Mouse (Mus musculus): Measurements from ENCODE around the gene Ghr.

Ghr gene

GRCm38 (mm10) chr15:3536309-3536900, 46.9 kb downstream of the Ghr start:
- no peak for DNase-seq (ENCODE audit: low read depth, low spot score)

GRCm38 (mm10) chr15:3514027-3514426, 69.3 kb downstream of the Ghr start:
- no peak for DNase-seq (ENCODE audit: low read depth, low spot score)

- no peak for DNase-seq (ENCODE audit: low read depth, low spot score)
Measured at GRCm38 (mm10) chr15:3512380-3512779, 70.9 kb downstream of the Ghr start.

GRCm38 (mm10) chr15:3511639-3512171, 71.6 kb downstream of the Ghr start:
- no peak for DNase-seq (ENCODE audit: low read depth, low spot score)

- DNase-seq (ENCODE audit: low read depth, low spot score), result no peak
Measured at GRCm38 (mm10) chr15:3509089-3509488, 74.2 kb downstream of the Ghr start.

GRCm38 (mm10) chr15:3507329-3507728, 76.0 kb downstream of the Ghr start:
- no peak for DNase-seq (ENCODE audit: low read depth, low spot score)

- no peak for DNase-seq (ENCODE audit: low read depth, low spot score)
Measured at GRCm38 (mm10) chr15:3504700-3505099, 78.6 kb downstream of the Ghr start.

GRCm38 (mm10) chr15:3501683-3502082, 81.6 kb downstream of the Ghr start:
- DNase-seq (ENCODE audit: low read depth, low spot score), result no peak

GRCm38 (mm10) chr15:3499020-3499419, 84.3 kb downstream of the Ghr start:
- DNase-seq (ENCODE audit: low read depth, low spot score), result no peak

GRCm38 (mm10) chr15:3497946-3498580, 85.2 kb downstream of the Ghr start:
- no peak for DNase-seq (ENCODE audit: low read depth, low spot score)

- no peak for DNase-seq (ENCODE audit: low read depth, low spot score)
Measured at GRCm38 (mm10) chr15:3490868-3491267, 92.4 kb downstream of the Ghr start.

GRCm38 (mm10) chr15:3490011-3490410, 93.3 kb downstream of the Ghr start:
- no peak for DNase-seq (ENCODE audit: low read depth, low spot score)

GRCm38 (mm10) chr15:3489180-3489579, 94.1 kb downstream of the Ghr start:
- DNase-seq (ENCODE audit: low read depth, low spot score), result no peak

GRCm38 (mm10) chr15:3488601-3489000, 94.7 kb downstream of the Ghr start:
- DNase-seq (ENCODE audit: low read depth, low spot score), result no peak

GRCm38 (mm10) chr15:3486691-3487090, 96.6 kb downstream of the Ghr start:
- DNase-seq (ENCODE audit: low read depth, low spot score), result no peak

- no peak for DNase-seq (ENCODE audit: low read depth, low spot score)
Measured at GRCm38 (mm10) chr15:3485367-3485766, 97.9 kb downstream of the Ghr start.

GRCm38 (mm10) chr15:3483451-3483850, 99.8 kb downstream of the Ghr start:
- DNase-seq (ENCODE audit: low read depth, low spot score), result no peak

GRCm38 (mm10) chr15:3469230-3469629, 114.1 kb downstream of the Ghr start:
- no peak for DNase-seq (ENCODE audit: low read depth, low spot score)

- DNase-seq (ENCODE audit: low read depth, low spot score), result no peak
Measured at GRCm38 (mm10) chr15:3466608-3467007, 116.7 kb downstream of the Ghr start.

- DNase-seq (ENCODE audit: low read depth, low spot score), result no peak
Measured at GRCm38 (mm10) chr15:3464754-3465153, 118.5 kb downstream of the Ghr start.

- DNase-seq (ENCODE audit: low read depth, low spot score), result no peak
Measured at GRCm38 (mm10) chr15:3456543-3456942, 126.7 kb downstream of the Ghr start.

- no peak for DNase-seq (ENCODE audit: low read depth, low spot score)
Measured at GRCm38 (mm10) chr15:3455572-3455971, 127.7 kb downstream of the Ghr start.

- no peak for DNase-seq (ENCODE audit: low read depth, low spot score)
Measured at GRCm38 (mm10) chr15:3452080-3452752, 131.1 kb downstream of the Ghr start.

All from retina, adult 2 months (tissue).